8 mouse cellular contexts compared by ENCODE assay signal in the genomic region with DNA sequence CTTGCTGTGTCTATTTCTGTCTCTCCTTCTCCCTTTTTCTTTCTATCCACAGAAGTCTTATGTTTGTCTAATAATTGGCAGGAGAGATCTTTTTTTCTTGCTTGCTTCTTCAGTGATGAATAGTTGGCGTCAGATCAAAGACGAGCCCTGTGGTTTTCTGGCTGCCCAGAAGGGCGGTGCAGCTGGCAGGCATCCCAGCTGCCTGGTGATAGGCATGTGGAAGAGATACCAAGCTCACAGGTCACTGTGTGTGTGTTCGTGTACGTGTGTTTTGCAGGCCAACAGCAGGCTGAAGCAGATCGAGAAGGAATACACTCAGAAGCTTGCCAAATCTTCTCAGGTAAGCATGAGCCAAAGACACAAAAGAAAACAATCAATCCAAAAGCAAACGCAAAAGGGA.
DNase-seq lines count a peak whose midpoint lies in the region; ATAC-seq and TF ChIP-seq lines count a peak whose summit lies in the region.
"Had no signal": no experiment of that assay in that cellular context is flagged by ENCODE, and none has a peak within 500 bp of the region (broad histone marks: within the 10 kb centered on the region; RNA-seq: fewer than 3 reads in every experiment).

No protein-coding gene starts in this region.

- DNase-seq in right cerebral cortex, adult 18-20 months = peak; percentile 35
- no peak for DNase-seq in right cerebral cortex, postnatal 25 days
- peak; percentile 28 to 33 for DNase-seq in frontal cortex, postnatal 14 days (ENCODE audit: low spot score in 2 of 2)
- DNase-seq in kidney, adult 18-20 months = peak; percentile 73
- DNase-seq in lung, postnatal 0 days (ENCODE audit: low spot score) = peak; percentile 55

- ATAC-seq in cerebellum, adult (ENCODE audit: insufficient number of reproducible peaks, low FRiP score, low TSS enrichment) = peak; percentile 45; the same call in 1 of the 2 replicates
- ATAC-seq in lung, postnatal 0 days = no peak; the same call in 1 of the 2 replicates
- peak; percentile 74; the same call in 1 of the 2 replicates for ATAC-seq in stomach, embryonic 16.5 days (ENCODE audit: insufficient read depth, low FRiP score)

- no peaks in the 10 kb centered on the region for H3K27me3 ChIP-seq in lung, postnatal 0 days (replicated peaks; ENCODE audit: insufficient read depth, low read length)
- H3K27me3 ChIP-seq in stomach, embryonic 16.5 days (ENCODE audit: control insufficient read depth, insufficient read depth, low read length) = no peaks in the 10 kb centered on the region

- H3K27ac ChIP-seq in lung, postnatal 0 days (ENCODE audit: low read length) = no peak overlapping the region
- H3K27ac ChIP-seq in stomach, embryonic 16.5 days (ENCODE audit: low read length) = peak overlapping the region; percentile 67
- H3K27ac ChIP-seq: macrophage had no signal

- 6% methylated on average over 7 of the region's 7 CpGs for WGBS in lung, postnatal 0 days
- 24% methylated on average over 7 of the region's 7 CpGs for WGBS in stomach, embryonic 16.5 days

- H3K4me1 ChIP-seq in lung, postnatal 0 days (ENCODE audit: insufficient read depth, low read depth, low read length) = peaks cover 20% of the 10 kb centered on the region; the same call in 1 of the 2 replicates
- H3K4me1 ChIP-seq in stomach, embryonic 16.5 days (ENCODE audit: control insufficient read depth, insufficient read depth, low read length) = peaks cover 14% of the 10 kb centered on the region

- H3K4me3 ChIP-seq in lung, postnatal 0 days (ENCODE audit: low read depth, low read length) = no peak overlapping the region
- no peak overlapping the region for H3K4me3 ChIP-seq in stomach, embryonic 16.5 days (replicated peaks; ENCODE audit: low read length)

- no peak for TF ChIP-seq CTCF in lung, postnatal 0 days (IDR thresholded peaks at IDR 0.05)

- H3K9ac ChIP-seq in lung, postnatal 0 days (replicated peaks; ENCODE audit: low read depth) = no peak overlapping the region
- no peak overlapping the region for H3K9ac ChIP-seq in stomach, embryonic 16.5 days (ENCODE audit: low read length)

- H3K36me3 ChIP-seq in lung, postnatal 0 days (ENCODE audit: insufficient read depth, low read length) = no peaks in the 10 kb centered on the region
- no peaks in the 10 kb centered on the region for H3K36me3 ChIP-seq in stomach, embryonic 16.5 days (ENCODE audit: control insufficient read depth, insufficient read depth, low read length)

- no peaks in the 10 kb centered on the region for H3K9me3 ChIP-seq in lung, postnatal 0 days (ENCODE audit: low read length)
- H3K9me3 ChIP-seq in stomach, embryonic 16.5 days (replicated peaks; ENCODE audit: control insufficient read depth, low read length) = no peaks in the 10 kb centered on the region

- TF ChIP-seq EP300 in lung, postnatal 0 days (IDR thresholded peaks at IDR 0.05) = no peak

- H3K4me2 ChIP-seq in lung, postnatal 0 days (replicated peaks; ENCODE audit: low read depth, low read length) = 0 out of 2 replicates have a peak overlapping the region, but pooled peaks have one; percentile 17
- H3K4me2 ChIP-seq in stomach, embryonic 16.5 days (ENCODE audit: low read depth, low read length) = peak overlapping the region; percentile 4; the same call in 1 of the 2 replicates
